Mouse (Mus musculus): Measurements from ENCODE around the gene Cpxm2.

Gene Cpxm2

GRCm38 (mm10) chr7:132026671-132027070 lies 127.9 kb downstream of the Cpxm2 start:
- DNase-seq (ENCODE audit: low spot score in 2 of 2), result no peak

DNA sequence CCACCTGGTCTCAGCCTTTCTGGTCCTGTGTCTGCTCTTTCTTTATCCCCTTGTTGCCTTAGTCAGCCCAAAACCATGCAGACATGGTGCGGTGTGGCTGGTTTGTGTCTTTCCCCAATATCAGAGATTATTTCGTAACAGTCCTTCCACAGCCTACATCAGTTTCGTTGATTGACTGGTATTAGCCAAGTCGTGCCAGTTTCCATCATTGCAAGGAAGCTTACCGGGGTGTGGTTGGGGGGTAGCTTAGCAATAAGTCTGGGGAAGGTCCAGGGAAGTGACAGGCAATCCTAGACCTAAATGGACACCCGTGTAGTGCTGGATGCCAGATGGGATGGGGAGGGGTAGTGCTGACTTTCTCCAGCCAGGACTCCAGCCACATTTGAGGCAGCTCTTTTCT lies 128.9 kb downstream of the Cpxm2 start:
- no peak for DNase-seq (ENCODE audit: low spot score in 2 of 2)

- no peak for DNase-seq (ENCODE audit: low spot score in 2 of 2)
These were observed 138.6 kb downstream of the Cpxm2 start for GRCm38 (mm10) chr7:132015933-132016332.

GRCm38 (mm10) chr7:132015193-132015592 lies 139.3 kb downstream of the Cpxm2 start:
- no peak for DNase-seq (ENCODE audit: low spot score in 2 of 2)

DNA sequence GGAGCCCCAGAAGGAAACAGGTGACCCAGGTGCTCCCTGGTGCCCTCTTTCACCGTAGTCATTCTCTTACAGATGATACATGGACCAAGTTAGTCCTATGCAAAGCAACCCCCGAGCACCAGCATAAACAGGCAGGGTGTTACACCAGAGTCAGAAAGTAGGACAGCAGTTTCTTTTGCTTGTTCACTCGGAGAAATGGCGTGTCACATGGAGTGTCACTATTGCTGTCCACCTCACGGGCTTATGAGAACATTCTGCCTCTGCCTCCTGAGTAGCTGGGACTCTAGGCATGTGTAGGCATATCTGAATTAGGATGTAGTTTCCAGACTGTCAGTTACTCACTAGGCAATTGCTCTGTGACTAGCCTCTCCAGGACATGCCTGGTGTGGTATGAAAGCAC lies 140.6 kb downstream of the Cpxm2 start:
- DNase-seq (ENCODE audit: low spot score in 2 of 2), result no peak

- no peak for DNase-seq (ENCODE audit: low spot score in 2 of 2)
These were observed 141.4 kb downstream of the Cpxm2 start for GRCm38 (mm10) chr7:132012969-132013679.

DNA sequence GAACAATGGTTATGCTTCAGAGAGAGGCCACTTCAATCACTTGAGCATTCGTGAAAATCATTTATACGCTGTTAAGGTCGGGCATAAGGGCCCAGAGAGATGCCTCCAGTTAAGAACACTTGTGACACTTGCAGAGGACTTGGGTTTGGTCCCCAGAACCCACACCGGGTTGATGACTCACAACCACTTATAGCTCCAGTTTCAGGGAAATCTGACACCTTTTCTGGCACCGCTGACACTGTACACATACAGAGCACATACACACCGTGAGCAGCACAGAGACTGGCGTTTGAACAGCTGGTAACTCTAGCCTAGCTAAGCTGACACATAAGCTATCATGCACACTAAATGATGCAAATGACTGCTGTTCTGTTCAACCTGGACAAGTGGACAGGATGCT lies 145.5 kb downstream of the Cpxm2 start:
- DNase-seq (ENCODE audit: low spot score in 2 of 2), result no peak

GRCm38 (mm10) chr7:132005996-132006696 lies 148.4 kb downstream of the Cpxm2 start:
- no peak for DNase-seq (ENCODE audit: low spot score in 2 of 2)

DNA sequence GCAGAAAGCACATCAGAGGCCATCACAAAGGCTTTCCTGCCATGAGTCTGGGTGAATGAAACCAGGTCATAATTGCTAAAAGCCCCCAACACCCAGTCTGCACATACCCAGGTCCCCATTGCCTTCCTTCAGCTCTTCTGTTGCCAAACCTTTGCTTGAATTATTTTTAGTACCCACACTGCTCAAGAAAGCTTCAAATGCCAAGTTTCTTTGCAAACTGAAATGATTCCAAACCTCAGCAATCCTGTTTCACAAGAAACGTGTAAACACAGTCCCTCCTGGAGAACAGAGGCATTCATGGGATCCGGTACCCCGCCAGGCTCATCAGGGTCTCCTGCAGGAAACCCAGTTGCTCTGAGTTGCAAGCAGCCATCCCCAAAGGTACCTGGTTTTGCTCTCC lies 161.7 kb downstream of the Cpxm2 start:
- DNase-seq (ENCODE audit: low spot score in 2 of 2), result no peak

DNA sequence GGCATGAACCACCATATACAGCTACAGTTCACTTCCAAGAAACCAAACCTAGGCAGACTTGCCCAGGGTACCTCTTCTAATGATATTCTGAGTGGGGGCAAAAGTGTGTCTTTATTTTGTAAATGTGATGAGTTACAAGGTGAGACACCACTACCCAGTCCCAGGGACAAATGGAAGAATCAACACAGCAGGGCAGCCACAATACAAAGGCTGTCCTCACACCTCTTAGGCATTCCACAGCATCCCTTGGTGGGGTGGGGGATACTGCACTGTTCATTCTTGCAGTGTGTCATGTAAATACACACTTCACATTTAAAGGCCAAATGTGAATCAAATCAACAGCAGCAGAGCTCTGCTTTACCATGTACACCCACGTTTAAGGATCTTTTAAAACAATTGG lies 162.3 kb downstream of the Cpxm2 start:
- no peak for DNase-seq (ENCODE audit: low spot score in 2 of 2)

DNA sequence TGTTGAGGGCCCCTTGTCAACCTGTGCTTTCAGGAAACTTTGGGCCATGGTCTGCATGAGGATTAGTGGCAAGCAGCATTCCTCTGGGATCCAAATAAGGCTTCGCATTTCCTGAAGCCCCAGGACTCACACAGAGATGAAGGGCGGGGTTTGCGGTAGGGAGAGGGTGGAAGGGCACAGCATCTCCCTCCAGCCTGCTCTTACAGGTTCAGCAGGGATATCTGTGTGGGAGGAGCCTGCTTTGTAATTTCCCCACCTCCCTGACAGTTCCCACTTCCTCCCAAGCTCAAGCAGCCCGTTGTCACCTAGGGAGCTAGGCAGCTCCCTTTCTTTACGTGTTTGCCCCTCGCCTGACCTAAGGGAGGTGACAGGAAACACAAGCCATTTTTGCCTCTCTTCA lies 165.5 kb downstream of the Cpxm2 start:
- no peak for DNase-seq (ENCODE audit: low spot score in 2 of 2)

Measured in spleen, postnatal 4 days (tissue).